Mouse (Mus musculus) G1E (cell line): ENCODE measurements around the gene Kcna7.

Experiments
- CTCF ChIP-seq: IDR thresholded peaks from 2 replicates; pipeline ENCODE4 v1.5.1; 2012; ENCODE audit warnings: low read depth, low read length, inconsistent platforms, mixed read lengths
- GATA1 ChIP-seq: IDR thresholded peaks from 2 replicates; pipeline ENCODE4 v1.6.1; 2012; ENCODE audit warnings: borderline replicate concordance, low read length, inconsistent platforms, mixed read lengths
- GATA2 ChIP-seq: IDR thresholded peaks from 2 replicates; pipeline ENCODE4 v1.6.1; 2012; ENCODE audit warnings: low read depth, low read length, inconsistent platforms, borderline replicate concordance
- POLR2AphosphoS5 ChIP-seq: IDR thresholded peaks from 2 replicates; pipeline ENCODE4 v1.6.1; 2012; ENCODE audit warnings: low read depth, low read length, inconsistent platforms; ENCODE audit not compliant: insufficient replicate concordance
- TAL1 ChIP-seq: conservative IDR thresholded peaks from 2 replicates; pipeline ENCODE4 v1.6.1; 2012; ENCODE audit warnings: low read depth, low read length, inconsistent platforms, mixed read lengths

- TF ChIP-seq CTCF (no peak), GATA1 (no peak), POLR2AphosphoS5 (no peak), TAL1 (no peak), GATA2 (no peak)
Observed at GRCm38 (mm10) chr7:45414740-45415224, 9.3 kb downstream of the Kcna7 start.
